Mouse (Mus musculus) kidney, postnatal 0 days (tissue): ENCODE results near the gene Saa3. TPM values are rescaled to one million over a fixed set of nuclear protein-coding genes. Genes with fewer than 3 reads are reported as not detected.
"Not testable (repeated sequence)": the region's sequence is repeated elsewhere in the genome, so short reads cannot be mapped to it uniquely, and the experiment has no call there.

Source experiments
- ATAC-seq: fragments of 200-750 bp; cut with Nextera tagmentation; replicated peaks from 2 replicates; pipeline ENCODE4 v1.8.0; 2017; ENCODE audit warnings: low read depth, moderate number of reproducible peaks, moderate TSS enrichment, moderate library complexity; ENCODE audit not compliant: low FRiP score
- DNase-seq: peaks from one replicate; pipeline ENCODE4 v3.0.0-alpha.2; 2016; ENCODE audit warnings: low spot score
- H3K27ac ChIP-seq: fragments of 300-500 bp; sonication (generic); 2 replicates; pipeline ENCODE4 v1.5.1; 2014; ENCODE audit warnings: mild to moderate bottlenecking
- H3K27me3 ChIP-seq: fragments of 300-500 bp; sonication (generic); 2 replicates; pipeline ENCODE4 v1.6.1; 2014; ENCODE audit warnings: low read length, mixed read lengths; ENCODE audit not compliant: insufficient read depth
- H3K36me3 ChIP-seq: fragments of 300-500 bp; sonication (generic); 2 replicates; pipeline ENCODE4 v1.6.1; 2014; ENCODE audit warnings: low read length, mixed read lengths; ENCODE audit not compliant: insufficient read depth
- H3K4me1 ChIP-seq: fragments of 300-500 bp; sonication (generic); replicated peaks from 2 replicates; pipeline ENCODE4 v1.6.1; 2014; ENCODE audit warnings: antibody characterized with exemption, low read length, mixed read lengths; ENCODE audit not compliant: insufficient read depth
- H3K4me2 ChIP-seq: fragments of 300-500 bp; sonication (generic); 2 replicates; pipeline ENCODE4 v1.6.1; 2014; ENCODE audit warnings: mild to moderate bottlenecking, low read length, moderate library complexity, mixed read lengths
- H3K4me3 ChIP-seq: fragments of 300-500 bp; sonication (generic); replicated peaks from 2 replicates; pipeline ENCODE4 v1.5.1; 2014; ENCODE audit warnings: low read depth, low read length
- H3K9ac ChIP-seq: fragments of 300-500 bp; sonication (generic); 2 replicates; pipeline ENCODE4 v1.6.1; 2014; ENCODE audit warnings: low read depth, low read length
- H3K9me3 ChIP-seq: fragments of 300-500 bp; sonication (generic); replicated peaks from 2 replicates; pipeline ENCODE4 v1.6.1; 2016; ENCODE audit warnings: low read length, inconsistent platforms, mixed read lengths
- CTCF ChIP-seq: IDR thresholded peaks from 2 replicates; pipeline ENCODE4 v1.5.1; 2016; ENCODE audit warnings: antibody characterized with exemption, low read depth, mild to moderate bottlenecking, moderate library complexity
- WGBS: fragments of 180-500 bp; shearing (Covaris S2); extraction: QIAGEN DNeasy Blood & Tissue Kit; methylation state at CpG from one replicate; pipeline ENCODE4 v1.1.7; 2014; 5-methylcytosine and 5-hydroxymethylcytosine counted together
- polyA plus RNA-seq: library from polyadenylated mRNA; unstranded; fragments of >200 nt; fragmentation: Nextera tagmentation; extraction: Ambion mirVana; gene quantifications from 2 replicates; pipeline ENCODE4 v1.2.1, GENCODE M21; 2015

Saa3 gene
- polyA plus RNA-seq, 1 experiment from 2014 or later: 0.49 TPM

GRCm38 (mm10) chr7:46746381-46746780, 30.9 kb upstream of the Saa3 start:
- no peak for ATAC-seq

GRCm38 (mm10) chr7:46745816-46746215, 30.3 kb upstream of the Saa3 start:
- Histone ChIP-seq H3K4me1 (no peaks in the 10 kb centered on the region), H3K36me3 (no peaks in the 10 kb centered on the region), H3K9me3 (no peaks in the 10 kb centered on the region), H3K4me3 (no peak overlapping the region), H3K4me2 (no peak overlapping the region), H3K9ac (no peak overlapping the region), H3K27ac (no peak overlapping the region), H3K27me3 (no peaks in the 10 kb centered on the region)
- no peak for TF ChIP-seq CTCF
- 82% methylated on average over 3 of the region's 3 CpGs for WGBS
- ATAC-seq (no peak), DNase-seq (no peak)

More at GRCm38 (mm10) chr7:46746381-46746780, 30.9 kb upstream of the Saa3 start:
- no peak overlapping the region for H3K27ac ChIP-seq
- no peak for TF ChIP-seq CTCF
- DNase-seq: no peak
- no peak overlapping the region for H3K9ac ChIP-seq
- H3K36me3 ChIP-seq: no peaks in the 10 kb centered on the region
- no peaks in the 10 kb centered on the region for H3K4me1 ChIP-seq
- WGBS: 83% methylated on average over 7 of the region's 7 CpGs
- no peak overlapping the region for H3K4me3 ChIP-seq
- H3K9me3 ChIP-seq: no peaks in the 10 kb centered on the region
- no peaks in the 10 kb centered on the region for H3K27me3 ChIP-seq
- H3K4me2 ChIP-seq: no peak overlapping the region

GRCm38 (mm10) chr7:46742880-46743279, 27.4 kb upstream of the Saa3 start, which contains the start of gene Saa1:
Gene Saa1, minus strand, starts transcription at chr7:46742980.
- not testable (repeated sequence) for H3K36me3 ChIP-seq, H3K4me3 ChIP-seq, H3K27me3 ChIP-seq, H3K4me1 ChIP-seq, ATAC-seq, H3K4me2 ChIP-seq, H3K27ac ChIP-seq, H3K9ac ChIP-seq, H3K9me3 ChIP-seq, DNase-seq
- 67% methylated on average over 3 of the region's 3 CpGs for WGBS

GRCm38 (mm10) chr7:46740041-46740440, 24.5 kb upstream of the Saa3 start:
- H3K27me3 ChIP-seq, H3K27ac ChIP-seq, DNase-seq, H3K4me2 ChIP-seq, H3K4me1 ChIP-seq, H3K9ac ChIP-seq, ATAC-seq, H3K36me3 ChIP-seq, H3K4me3 ChIP-seq, H3K9me3 ChIP-seq: not testable (repeated sequence)
- 78% methylated on average over 5 of the region's 5 CpGs for WGBS

- H3K36me3 ChIP-seq: no peaks in the 10 kb centered on the region
- 75% methylated on average over 12 of the region's 12 CpGs for WGBS
Measured at GRCm38 (mm10) chr7:46738561-46739460, 23.3 kb upstream of the Saa3 start.

GRCm38 (mm10) chr7:46734983-46735382, 19.5 kb upstream of the Saa3 start:
- no peak overlapping the region for H3K4me2 ChIP-seq
- no peaks in the 10 kb centered on the region for H3K4me1 ChIP-seq
- H3K4me3 ChIP-seq: no peak overlapping the region
- H3K36me3 ChIP-seq: no peaks in the 10 kb centered on the region
- 84% methylated on average over 2 of the region's 2 CpGs for WGBS
- no peaks in the 10 kb centered on the region for H3K27me3 ChIP-seq
- no peak overlapping the region for H3K27ac ChIP-seq
- no peak for DNase-seq
- ATAC-seq: no peak
- no peak overlapping the region for H3K9ac ChIP-seq
- H3K9me3 ChIP-seq: no peaks in the 10 kb centered on the region
- no peak for TF ChIP-seq CTCF

More at GRCm38 (mm10) chr7:46738561-46739460, 23.3 kb upstream of the Saa3 start:
- no peak for DNase-seq
- H3K27ac ChIP-seq: no peak overlapping the region
- no peak for ATAC-seq
- TF ChIP-seq CTCF: no peak
- no peak overlapping the region for H3K4me2 ChIP-seq
- no peak overlapping the region for H3K9ac ChIP-seq
- no peaks in the 10 kb centered on the region for H3K27me3 ChIP-seq
- no peaks in the 10 kb centered on the region for H3K4me1 ChIP-seq
- no peak overlapping the region for H3K4me3 ChIP-seq
- H3K9me3 ChIP-seq: no peaks in the 10 kb centered on the region
